Mouse (Mus musculus) MEL (cell line): ENCODE data around the gene Mapk8ip3.

Experiments used
- POLR2A ChIP-seq, 2 experiments: IDR thresholded peaks; 2 replicates each; pipeline ENCODE4 v1.6.1; 2011 to 2012; ENCODE audit warnings: low read length in 2 of 2, mild to moderate bottlenecking in 2 of 2, control low read depth in 1 of 2, improper control_type of control experiment in 1 of 2, low read depth in 1 of 2, moderate library complexity in 1 of 2; ENCODE audit not compliant: control insufficient read depth in 1 of 2, insufficient read depth in 1 of 2, poor library complexity in 1 of 2
- USF1 ChIP-seq: IDR thresholded peaks from 2 replicates; pipeline ENCODE4 v1.6.1; 2014; ENCODE audit warnings: low read depth, mild to moderate bottlenecking, inconsistent platforms, low read length, improper control_type of control experiment, moderate library complexity

- TF ChIP-seq USF1 (no peak), POLR2A (IDR thresholded peaks at IDR 0.05; ENCODE audit: control insufficient read depth in 1 of 2, insufficient read depth in 1 of 2, low read depth in 1 of 2, low read length in 2 of 2, poor library complexity in 1 of 2) (no peak)
Measured at GRCm38 (mm10) chr17:24894061-24894994, 42.4 kb downstream of the Mapk8ip3 start.
